Mouse (Mus musculus) gonadal fat pad, adult 2 months (tissue): ENCODE results near the gene Urgcp. TPM values are rescaled to one million over a fixed set of nuclear protein-coding genes. Genes with fewer than 3 reads are reported as not detected.

Source experiments
- DNase-seq: peaks from one replicate; pipeline ENCODE4 v3.0.0-alpha.2; 2012; ENCODE audit warnings: low read depth
- polyA plus RNA-seq: library from polyadenylated mRNA; depleted of rRNA; stranded (reverse); fragments of >200 nt; gene quantifications from 2 replicates; pipeline ENCODE4 v1.2.3, GENCODE M21; 2012

Urgcp gene
- polyA plus RNA-seq, 1 experiment: 22.4 TPM

GRCm38 (mm10) chr11:5785732-5786131 is 23.6 kb upstream of the Urgcp start:
- DNase-seq: no peak

GRCm38 (mm10) chr11:5782199-5782944 is 20.2 kb upstream of the Urgcp start:
- DNase-seq: no peak

GRCm38 (mm10) chr11:5780035-5780499 is 17.9 kb upstream of the Urgcp start:
- no peak for DNase-seq

GRCm38 (mm10) chr11:5778481-5778880 is 16.3 kb upstream of the Urgcp start:
- DNase-seq: no peak

GRCm38 (mm10) chr11:5766019-5766418 is 3.8 kb upstream of the Urgcp start:
- DNase-seq: no peak

GRCm38 (mm10) chr11:5762633-5762982 is 432 bp upstream of the Urgcp start:
- no peak for DNase-seq

- no peak for DNase-seq
These were observed 8.4 kb downstream of the Urgcp start for GRCm38 (mm10) chr11:5753755-5754154.

GRCm38 (mm10) chr11:5744951-5745350 is 17.2 kb downstream of the Urgcp start:
- no peak for DNase-seq

GRCm38 (mm10) chr11:5742106-5742505 is 20.1 kb downstream of the Urgcp start:
- no peak for DNase-seq

GRCm38 (mm10) chr11:5740965-5741627 is 21.1 kb downstream of the Urgcp start:
- no peak for DNase-seq

GRCm38 (mm10) chr11:5740599-5740964 is 21.6 kb downstream of the Urgcp start:
- no peak for DNase-seq

GRCm38 (mm10) chr11:5739846-5740245 is 22.3 kb downstream of the Urgcp start:
- peak; percentile 27 for DNase-seq

GRCm38 (mm10) chr11:5738888-5739632 is 23.1 kb downstream of the Urgcp start:
- no peak for DNase-seq

- DNase-seq: no peak
These were observed 25.0 kb downstream of the Urgcp start for GRCm38 (mm10) chr11:5737137-5737536.

GRCm38 (mm10) chr11:5734323-5734722 is 27.9 kb downstream of the Urgcp start:
- no peak for DNase-seq

GRCm38 (mm10) chr11:5732401-5732800 is 29.8 kb downstream of the Urgcp start:
- DNase-seq: no peak

GRCm38 (mm10) chr11:5729582-5729981 is 32.6 kb downstream of the Urgcp start:
- no peak for DNase-seq

- no peak for DNase-seq
These were observed 43.4 kb downstream of the Urgcp start for GRCm38 (mm10) chr11:5718611-5719354.

- DNase-seq: no peak
These were observed 45.1 kb downstream of the Urgcp start for GRCm38 (mm10) chr11:5716938-5717705.

GRCm38 (mm10) chr11:5716246-5716645 is 45.9 kb downstream of the Urgcp start:
- no peak for DNase-seq

- DNase-seq: no peak
These were observed 46.5 kb downstream of the Urgcp start, which contains the start of gene Mrps24 for GRCm38 (mm10) chr11:5715630-5716105. Gene Mrps24 (minus strand): TSS chr11:5715680.
